Mouse (Mus musculus) embryo, embryonic 10 days (tissue): ENCODE measurements around the gene Slc28a2.
"Not testable (repeated sequence)": the region's sequence is repeated elsewhere in the genome, so short reads cannot be mapped to it uniquely, and the experiment has no call there.

ENCODE experiments used
- DNase-seq: peaks from one replicate; pipeline ENCODE4 v3.0.0-alpha.2; 2015; ENCODE audit warnings: low spot score

The Slc28a2 gene

DNA sequence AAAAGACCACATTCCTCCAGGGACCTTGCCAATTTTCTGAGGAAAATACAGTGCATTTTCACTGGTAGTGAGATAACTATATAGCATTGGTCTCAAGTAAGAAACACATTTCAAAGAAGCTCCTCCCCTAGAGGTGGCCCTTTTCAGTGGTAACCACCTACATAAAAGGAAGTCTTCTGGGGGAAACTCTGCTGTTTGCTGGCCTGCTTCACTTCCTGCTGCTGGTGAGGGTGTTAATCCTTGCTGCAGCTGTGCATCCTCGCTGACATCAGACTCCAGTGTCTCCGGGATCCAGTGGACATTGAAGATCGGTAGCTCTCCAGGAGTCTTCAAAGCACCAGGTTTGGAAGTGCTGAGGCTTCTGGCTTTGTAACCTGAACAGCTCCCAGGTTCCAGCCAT lies at the start of gene Slc28a2:
Gene Slc28a2 (plus strand): TSS at position 278 of the 400 bp plus-strand sequence.
- DNase-seq = not testable (repeated sequence)

DNA sequence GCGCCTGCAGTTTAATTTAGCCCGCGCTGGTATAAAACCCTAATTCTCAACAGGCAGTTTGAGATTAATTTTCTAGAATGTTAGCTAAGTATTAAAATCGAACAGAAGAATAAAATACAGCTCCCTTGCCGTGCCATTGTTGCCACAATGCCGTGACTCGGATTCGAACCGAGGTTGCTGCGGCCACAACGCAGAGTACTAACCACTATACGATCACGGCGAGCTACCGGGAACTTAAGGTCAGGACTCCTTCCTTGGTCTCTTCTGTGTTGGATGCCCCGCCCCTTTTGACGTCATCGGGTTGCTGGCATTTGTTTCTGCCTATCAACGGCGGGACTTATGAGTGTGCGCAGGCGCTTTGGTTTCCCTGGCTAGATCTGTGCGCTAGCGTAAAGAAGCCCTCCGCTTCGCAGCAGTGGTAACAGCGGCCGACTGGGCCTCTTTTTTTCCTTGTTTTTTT lies 49.0 kb upstream of the Slc28a2 start:
- peak; percentile 93 for DNase-seq

DNA sequence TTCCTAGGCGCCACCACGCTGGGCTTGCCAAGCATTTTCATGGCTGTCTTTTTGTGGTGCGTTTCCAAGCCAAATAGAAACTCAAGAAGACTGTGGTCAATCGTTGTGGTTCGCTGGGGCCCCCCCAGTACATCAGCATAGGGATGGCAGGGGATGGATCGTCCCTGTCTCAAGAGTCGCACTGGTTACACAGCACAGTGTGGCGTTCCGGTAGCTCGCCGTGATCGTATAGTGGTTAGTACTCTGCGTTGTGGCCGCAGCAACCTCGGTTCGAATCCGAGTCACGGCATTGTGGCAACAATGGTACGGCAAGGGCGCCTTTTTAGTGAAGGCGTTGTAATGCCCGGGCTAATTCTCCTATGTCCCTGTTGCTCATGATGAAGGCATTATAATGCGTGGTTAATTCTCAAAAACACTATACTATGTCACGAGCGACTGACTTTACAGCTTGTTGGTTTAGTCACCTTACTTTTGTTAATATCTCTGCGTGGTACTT lies 48.5 kb upstream of the Slc28a2 start:
- DNase-seq = peak; percentile 95

DNA sequence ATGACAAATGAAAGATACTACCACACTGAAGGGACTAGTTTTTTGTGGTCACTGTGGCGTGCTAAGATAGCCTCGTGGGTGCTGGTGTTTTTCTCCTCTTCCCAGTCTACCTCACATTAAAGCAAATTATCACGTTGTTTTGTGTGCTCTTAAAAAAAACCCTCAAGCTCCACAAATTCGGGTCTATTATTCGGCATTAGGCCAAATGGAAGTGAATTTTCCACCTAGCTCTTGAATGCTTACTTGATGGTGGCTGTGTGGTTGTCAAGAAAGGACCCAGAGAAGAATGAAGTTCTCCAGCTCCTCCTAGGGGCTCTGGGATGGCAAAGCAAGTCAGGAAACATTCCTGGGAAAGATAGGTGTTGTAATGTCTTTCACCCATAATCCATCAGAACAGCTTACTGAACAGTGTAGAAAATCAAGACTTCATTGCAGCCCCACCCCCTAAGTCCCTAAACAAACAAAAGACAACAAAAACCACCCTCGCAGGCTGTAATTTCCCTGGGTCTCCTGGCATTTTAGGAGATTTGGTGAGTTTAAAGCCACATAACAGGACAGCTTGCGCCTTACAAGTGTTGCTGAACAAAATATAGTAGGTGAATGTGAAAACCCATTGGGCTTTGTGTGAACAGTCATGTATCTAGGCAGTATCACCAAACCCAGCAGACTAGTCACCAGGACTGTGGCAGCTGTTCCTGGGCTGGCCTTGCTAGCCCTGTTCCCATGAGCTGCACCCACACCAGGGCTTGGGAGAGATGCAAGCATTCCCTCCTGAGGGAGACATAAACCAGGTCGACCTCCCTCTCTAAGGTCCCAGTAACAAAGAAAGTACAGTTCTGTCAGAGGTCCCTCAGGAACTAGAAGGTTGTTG lies 47.6 kb upstream of the Slc28a2 start:
- peak; percentile 74 for DNase-seq

DNA sequence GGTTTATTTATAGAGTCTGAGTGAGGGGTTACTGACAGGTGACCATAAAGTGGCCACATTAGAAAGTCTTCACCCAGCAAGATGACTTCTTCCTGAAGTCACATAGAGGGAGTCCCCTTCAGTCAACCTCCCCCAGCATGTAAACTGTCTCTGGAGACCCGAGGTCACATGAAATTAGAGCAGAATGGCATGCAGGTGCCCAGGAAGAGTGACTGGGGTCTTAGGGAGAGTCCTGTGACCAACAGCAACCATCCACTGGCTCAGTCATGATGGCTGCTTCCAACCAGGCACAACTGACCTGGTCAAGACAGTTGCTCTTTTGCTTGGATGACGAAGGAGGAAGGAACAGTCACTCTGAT lies 47.0 kb upstream of the Slc28a2 start:
- DNase-seq = no peak

DNA sequence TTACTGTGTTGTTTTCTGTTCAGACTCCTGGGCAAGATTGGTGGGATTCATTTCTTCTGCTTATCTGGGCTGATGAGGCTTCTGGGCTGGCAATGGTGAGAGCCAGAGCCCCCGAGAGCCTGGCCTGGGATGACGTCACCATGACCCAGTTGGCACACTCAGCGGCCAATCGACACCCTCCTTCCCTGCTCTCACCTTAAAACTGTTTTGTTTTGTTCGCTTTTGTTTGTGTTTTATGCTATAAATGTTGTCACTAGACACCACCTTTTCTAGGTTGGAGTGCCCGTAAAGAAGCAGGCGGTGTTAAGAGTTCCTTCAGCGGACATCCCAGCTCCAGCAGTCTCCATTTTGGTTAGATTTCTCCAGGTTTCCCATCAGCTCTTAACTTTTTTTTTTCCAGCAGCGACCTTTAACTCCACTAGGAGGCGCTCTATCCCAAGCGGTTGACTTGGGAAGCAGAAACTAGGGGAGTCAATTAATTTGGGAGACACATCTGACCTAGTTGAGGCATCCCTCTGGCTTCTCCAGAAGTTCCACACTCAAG lies 45.4 kb upstream of the Slc28a2 start:
- peak; percentile 67 for DNase-seq

DNA sequence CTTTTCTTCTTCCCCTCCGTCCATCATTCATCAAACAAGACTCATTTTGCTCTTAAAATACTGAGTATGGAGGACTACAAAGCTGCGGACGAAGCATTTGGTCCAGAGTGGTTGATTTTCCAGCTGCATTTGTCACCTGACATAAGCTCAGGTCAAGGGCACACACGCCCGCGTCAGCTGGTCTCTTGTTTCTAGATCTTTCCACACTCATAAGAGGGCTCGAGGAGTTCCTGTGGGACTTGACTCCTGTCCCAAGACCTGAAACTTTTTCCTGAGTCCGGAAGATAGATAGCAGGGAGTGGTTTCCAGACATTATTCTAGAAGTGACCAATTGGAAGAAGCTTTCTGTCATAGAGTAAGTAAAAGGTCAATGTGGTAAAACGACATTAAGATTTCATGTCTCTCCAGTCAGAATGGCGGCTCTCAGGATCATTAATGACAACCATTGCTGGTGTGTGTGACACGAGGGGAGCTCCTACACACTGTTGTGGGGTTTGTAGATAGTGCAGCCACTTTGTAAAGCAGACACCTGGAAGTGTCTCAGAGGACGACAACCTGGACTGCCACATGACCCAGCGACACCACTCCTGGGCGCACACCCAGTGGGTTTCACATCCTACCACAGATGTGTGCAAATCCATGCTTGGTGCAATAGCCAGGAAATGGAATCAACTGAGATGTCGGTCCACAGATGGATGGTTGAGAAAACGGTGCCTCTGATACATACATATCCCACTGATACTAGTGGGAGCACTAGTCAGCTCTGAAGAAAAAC lies 44.8 kb upstream of the Slc28a2 start:
- no peak for DNase-seq

DNA sequence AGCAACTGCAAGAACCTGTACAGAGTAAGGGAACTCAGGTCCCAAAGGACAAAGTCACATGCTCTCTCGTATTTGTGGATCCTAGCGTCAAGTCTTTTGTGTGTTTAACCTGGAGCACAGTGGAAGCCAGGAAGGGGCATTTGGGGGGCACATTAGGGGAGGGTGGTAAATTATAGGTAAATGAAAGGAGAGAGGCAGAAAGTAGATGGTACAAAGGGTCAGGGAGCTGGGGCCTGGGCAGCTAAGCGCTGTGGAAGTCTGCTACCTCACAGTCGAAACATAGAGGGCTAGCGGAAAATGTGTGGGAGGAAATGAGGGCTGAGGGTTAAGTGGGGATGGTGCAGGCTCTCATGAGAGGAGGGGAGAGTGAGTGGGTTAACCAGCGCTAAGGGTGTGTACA lies 44.2 kb upstream of the Slc28a2 start:
- DNase-seq = no peak

DNA sequence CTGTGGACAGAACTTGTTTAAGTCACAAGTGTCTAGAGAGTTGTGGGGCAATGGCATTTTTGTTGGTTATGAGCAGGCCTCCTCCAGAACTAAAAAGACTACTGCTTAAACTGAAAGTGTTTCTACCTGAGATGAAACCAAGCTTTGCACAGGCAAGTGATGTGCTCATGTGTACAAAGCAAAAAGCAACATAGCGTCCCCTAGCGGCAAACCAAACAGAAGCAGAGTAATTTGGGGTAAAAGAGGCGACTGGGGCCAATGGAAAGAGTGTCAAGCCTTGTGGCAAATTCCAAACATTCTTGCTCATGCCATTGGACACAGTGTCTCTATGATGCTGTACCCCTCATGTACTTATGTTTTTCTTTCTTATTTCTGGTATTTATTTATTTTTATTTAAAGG lies 41.2 kb upstream of the Slc28a2 start:
- no peak for DNase-seq

DNA sequence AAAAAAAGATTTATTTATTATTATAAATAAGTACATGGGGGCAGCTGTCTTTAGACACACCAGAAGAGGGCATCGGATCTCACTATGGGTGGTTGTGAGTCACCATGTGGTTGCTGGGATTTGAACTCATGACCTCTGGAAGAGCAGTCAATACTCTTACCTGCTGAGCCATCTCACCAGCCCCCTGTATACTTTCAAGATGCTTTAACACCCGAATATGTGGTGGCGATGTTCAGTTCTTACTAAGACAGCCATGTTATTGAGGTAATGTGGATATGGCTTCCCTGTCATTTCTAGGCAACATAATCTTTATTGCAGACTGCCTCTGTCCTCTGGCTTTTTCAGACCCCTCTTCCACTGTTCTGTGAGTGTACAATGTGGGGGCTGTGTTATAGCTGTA lies 39.1 kb upstream of the Slc28a2 start:
- DNase-seq = not testable (repeated sequence)

DNA sequence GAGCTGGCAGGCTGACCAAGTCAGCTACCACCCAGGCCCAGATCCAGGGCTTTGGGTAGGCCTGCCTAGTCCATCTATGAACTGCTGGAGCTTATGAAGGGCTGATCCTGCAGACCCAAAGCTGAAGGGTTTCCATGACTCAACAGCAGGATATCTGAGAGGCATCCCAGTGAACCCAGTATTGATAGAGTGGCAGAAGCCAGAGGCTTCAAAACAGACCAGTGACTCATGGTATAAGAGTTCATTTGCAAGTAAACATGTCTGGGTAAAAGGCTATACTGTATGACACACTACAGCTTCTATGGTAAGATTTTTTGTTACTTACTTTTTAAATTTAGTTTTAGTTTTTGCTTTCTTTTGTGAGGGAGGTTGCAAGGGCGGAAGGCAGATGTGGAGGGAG lies 30.1 kb upstream of the Slc28a2 start:
- DNase-seq = no peak

DNA sequence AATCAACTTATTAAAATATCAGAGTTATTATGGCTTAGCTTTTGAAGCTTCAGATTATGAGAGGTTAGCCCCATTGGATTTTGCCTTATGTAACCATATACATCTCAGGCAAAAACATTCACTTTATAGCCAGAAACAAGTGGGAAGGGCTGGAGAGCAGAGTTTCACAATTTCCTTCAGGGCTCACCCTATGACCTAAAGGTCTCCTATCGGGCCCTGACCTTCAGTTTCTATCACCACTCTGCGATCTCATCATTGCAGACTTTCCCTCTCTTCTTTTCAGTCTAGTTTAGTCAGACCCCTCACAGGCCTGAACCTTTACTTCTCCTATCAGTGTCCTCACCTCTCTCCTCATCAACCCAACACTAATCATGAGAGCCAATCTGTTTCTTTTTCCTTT lies 18.7 kb upstream of the Slc28a2 start:
- DNase-seq = no peak

DNA sequence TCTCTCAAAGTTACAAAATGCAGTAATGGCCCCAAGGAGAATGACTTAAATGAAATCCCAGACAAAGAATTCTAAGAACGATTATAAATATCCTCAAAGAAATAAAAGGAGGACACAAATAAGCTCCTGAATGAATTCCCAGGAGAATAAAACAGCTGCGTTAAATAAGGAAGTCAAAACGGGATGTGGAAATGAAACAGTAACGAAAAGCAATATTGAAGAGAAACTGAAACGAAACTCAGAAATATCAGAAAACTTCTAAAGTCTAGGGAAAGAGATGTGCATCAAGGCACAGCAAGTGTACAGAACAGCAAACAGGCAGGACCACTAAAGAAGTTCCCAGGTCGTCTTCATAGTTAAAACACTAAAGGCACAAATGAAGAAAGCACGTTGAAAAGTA lies 17.3 kb upstream of the Slc28a2 start:
- DNase-seq = no peak

DNA sequence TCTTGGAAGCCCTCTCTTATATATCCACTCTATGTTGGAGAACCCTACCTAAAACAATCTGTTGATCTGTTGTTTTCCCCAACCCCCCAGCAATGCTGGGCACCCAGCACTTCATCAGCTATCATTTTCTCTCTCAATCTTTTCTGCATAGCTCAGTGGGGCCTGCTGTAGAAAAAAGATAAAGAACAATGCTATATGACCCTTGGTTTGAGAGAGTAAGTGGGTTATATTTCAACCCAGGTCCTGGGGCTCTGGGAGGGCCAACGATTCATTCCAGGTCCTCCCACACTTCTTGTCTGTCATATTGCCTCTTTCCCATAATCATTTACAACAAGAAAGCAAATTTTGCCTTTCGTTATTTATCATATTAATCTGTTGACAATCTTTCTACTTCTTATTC lies 368 bp downstream of the Slc28a2 start:
- DNase-seq = not testable (repeated sequence)

DNA sequence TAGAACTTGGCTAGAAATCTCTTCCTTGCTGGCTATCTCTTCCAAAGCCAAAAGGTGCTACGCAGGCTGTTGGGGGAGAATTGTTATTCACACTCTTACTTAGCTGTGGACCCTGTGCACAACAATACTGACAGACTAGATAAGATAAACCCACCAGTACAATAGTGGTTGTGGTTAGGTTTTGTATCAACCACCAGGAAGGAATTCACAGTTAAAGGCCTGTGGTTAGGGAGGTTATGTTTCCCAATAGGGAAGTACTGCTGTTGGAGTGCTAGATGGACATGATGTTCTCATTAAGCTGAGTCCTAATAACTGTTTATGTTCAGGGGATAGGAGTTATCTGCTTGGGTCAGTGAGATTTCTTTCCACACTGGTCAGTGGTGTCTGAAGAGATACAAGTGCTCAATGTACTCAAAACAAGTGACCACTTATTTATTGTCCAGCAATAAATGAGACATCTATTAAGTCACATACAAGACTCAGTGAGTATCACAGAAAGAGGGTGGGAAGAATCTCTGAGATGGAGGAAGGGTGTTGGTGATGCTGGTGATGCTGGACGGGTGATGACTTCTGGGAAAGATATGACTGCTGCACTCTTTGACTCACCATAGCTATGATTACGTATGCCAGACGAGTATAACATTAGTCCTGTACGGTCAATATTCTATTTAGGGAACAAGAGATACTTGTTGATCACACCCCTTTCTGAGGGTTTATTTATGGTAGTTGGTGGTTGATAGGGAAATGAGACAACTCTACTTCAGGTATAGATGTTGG lies 12.6 kb downstream of the Slc28a2 start:
- not testable (repeated sequence) for DNase-seq

DNA sequence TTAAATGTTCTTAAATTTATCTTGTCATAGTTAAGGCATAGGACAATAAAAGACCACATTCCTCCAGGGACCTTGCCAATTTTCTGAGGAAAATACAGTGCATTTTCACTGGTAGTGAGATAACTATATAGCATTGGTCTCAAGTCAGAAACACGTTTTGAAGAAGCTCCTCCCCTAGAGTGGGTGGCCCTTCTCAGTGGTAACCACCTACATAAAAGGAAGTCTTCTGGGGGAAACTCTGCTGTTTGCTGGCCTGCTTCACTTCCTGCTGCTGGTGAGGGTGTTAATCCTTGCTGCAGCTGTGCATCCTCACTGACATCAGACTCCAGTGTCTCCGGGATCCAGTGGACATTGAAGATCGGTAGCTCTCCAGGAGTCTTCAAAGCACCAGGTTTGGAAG lies 14.2 kb downstream of the Slc28a2 start:
- DNase-seq = not testable (repeated sequence)

DNA sequence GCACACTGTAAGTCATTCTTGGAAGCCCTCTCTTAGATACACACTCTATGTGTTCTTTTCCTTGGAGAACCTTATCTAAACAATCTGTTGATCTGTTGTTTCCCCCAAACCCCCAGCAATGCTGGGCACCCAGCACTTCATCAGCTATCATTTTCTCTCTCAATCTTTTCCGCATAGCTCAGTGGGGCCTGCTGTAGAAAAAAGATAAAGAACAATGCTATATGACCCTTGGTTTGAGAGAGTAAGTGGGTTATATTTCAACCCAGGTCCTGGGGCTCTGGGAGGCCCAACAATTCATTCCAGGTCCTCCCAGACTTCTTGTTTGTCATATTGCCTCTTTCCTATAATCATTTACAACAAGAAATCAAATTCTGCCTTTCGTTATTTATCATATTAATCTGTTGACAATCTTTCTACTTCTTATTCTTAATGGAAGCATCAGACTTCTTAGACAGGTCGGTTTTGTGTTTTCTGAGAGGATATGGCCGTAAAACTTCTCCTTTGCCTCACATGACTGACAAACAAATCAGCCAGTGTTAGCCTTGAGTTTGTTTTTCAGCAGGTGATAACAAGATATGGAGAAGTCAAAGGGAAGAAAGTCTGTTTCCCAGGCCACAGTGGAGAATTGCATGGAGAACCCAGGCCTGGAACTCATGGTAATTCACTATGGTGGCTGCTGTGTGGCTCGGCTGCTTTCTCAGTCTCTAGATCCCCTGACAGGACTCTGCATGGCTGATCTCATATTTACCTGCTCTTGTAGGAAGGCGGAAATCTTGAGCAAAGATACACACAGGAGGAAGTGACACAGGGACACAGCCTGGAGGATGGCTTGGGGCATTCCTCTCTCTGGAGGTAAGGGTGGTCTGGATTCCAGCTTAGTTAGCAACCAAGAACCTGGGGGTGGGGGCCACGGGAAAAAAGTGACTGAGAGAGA lies 15.0 kb downstream of the Slc28a2 start:
- no peak for DNase-seq

DNA sequence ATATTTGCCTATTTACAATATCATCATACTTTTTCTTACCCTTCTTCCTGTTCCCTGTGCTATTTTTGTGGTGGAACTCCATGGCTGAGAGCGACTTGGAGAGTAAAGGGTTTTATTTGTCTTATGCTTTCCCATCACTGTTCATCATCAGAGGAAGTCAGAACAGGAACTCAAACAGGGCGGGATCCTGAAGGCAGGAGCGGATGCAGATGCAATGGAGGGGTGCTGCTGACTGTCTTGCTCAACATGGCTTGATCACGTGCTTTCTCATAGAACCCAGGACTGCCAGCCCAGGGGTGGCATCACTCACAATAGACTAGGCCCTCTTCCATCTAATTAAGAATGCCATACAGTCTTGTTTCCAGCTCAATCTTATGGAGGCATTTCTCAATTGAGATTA lies 24.1 kb downstream of the Slc28a2 start:
- no peak for DNase-seq

DNA sequence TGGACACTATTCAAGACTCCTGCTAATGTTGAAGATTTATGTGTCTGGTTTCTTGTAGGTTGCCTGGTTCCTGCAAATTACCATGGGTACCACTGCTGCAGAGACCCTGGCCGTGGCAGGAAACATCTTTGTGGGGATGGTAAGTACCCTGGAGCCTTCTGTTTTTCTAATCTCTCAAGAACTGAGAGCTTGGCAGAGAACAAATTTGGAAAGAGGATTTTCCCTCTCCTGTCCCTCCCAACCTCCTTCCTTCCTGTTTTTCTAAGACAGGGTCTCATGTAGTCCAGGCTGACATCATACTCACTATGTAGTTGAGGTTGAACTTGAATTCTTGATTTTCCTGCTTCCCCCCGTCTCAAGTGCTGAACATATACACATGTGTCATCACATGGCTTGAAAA lies 26.1 kb downstream of the Slc28a2 start:
- DNase-seq = no peak

DNA sequence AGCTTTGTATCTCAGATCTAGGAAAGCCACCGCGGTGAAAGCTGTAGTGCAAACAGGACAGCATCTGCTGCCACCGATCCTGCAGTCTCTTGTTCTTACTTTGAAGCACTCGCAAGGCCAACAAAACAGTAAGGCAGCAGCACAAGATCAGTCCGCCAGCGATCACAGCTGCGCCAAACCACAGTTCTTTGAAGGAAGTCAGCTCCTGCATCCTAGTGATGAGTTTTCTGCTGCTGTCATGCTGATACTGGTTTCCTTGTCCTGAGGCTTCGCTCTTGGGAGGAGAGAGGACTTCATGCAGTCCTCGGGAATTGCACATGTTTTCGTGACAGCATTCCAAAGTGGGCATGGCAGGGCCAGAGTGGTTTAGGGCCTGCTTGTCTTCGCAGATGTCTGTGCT lies 40.6 kb downstream of the Slc28a2 start:
- DNase-seq = peak; percentile 21
